Mouse (Mus musculus) stomach, postnatal 0 days (tissue): Measurements from ENCODE around the gene Ccdc159.

ENCODE experiments used
- CTCF ChIP-seq: IDR thresholded peaks from 2 replicates; pipeline ENCODE4 v1.5.1; 2016; ENCODE audit warnings: antibody characterized with exemption, low read depth, mild to moderate bottlenecking, moderate library complexity
- EP300 ChIP-seq: optimal IDR thresholded peaks from 2 replicates; pipeline ENCODE3; 2016; ENCODE audit warnings: antibody characterized with exemption

DNA sequence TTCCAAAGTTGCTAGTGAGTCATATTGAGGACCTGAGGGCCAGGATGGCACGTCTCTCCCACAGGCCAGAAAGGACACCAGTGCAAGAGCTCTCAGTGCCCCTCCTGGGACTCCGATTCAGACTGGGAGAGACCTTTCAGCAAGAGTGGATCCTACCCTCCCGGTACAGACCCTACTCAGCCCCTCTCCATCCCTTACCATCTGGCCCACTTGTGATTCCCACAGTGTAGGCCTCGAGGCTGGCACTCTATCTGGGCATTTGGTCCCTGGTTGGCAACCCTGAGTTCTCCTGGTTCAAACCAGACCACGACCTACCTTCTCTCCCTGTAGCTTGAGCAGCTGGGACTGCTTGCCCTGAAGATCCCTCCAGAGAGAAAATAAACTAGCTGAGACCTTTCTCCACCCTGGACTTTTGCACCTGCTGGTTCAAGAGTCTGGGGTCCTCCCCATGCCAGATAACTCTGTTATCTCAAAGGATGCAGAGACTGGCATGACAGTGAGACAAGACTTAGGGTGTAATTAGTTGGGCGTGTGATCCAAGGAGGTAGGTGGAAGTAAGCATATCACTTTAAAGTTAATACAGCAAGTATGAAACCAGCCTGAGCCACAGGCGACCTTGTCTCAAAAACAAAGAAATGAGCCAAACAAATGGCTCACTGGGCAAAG is 8.3 kb downstream of the Ccdc159 start:
- TF ChIP-seq CTCF = no peak
- no peak for TF ChIP-seq EP300
